Mouse (Mus musculus): ENCODE data around the gene Lhfp.

GRCm38 (mm10) chr3:53100803-53101202 lies 59.5 kb downstream of the Lhfp start:
- TF ChIP-seq CTCF (conservative IDR thresholded peaks at IDR 0.05; ENCODE audit: low read length) = no peak
- TF ChIP-seq POU5F1 (IDR thresholded peaks at IDR 0.05; ENCODE audit: borderline replicate concordance, low read length) = no peak

Measured in E14TG2a.4 (cell line).